Mouse (Mus musculus): ENCODE data around the gene Tbc1d17.

DNA sequence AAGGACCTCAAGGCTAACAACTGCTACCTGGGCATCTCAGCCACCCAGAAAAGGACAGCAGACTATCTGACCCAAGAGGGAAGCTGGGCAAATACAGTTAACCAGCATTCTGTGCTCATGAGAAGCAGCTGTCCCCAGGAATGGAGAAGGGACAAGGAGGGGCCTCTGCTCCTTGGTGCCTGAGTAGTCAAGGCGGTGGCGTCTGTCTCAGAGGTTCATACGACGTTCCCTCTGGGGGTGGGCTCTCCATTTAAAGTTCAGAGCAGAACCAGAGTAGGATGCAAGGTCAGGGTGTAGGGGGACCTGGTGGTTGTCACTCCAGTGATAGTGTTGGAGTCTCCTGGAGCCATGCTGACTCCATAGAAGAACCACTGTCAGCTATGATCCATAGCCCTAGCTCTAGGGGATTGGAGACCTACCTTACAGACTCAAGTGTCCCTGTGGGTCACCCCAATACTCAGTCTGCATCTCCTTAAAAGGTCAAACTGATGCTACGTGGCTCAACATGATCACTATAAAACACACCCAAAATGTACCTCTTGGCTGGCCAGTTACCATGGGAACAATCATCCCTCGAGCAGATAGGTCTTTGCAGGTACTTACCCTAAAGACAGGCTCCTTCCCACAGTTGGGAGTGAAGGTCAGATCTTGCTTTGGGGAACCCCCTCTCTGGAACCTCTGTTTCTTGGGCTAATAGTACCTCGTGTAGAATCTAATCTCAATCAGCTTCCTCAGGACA lies 37.9 kb downstream of the Tbc1d17 start:
- no peak for TF ChIP-seq CTCF (IDR thresholded peaks at IDR 0.05)
- TF ChIP-seq EP300 (IDR thresholded peaks at IDR 0.05): no peak

Measured in lung, postnatal 0 days (tissue).